Mouse (Mus musculus): Measurements from ENCODE around the gene Dnajc6. TPM values are rescaled to one million over a fixed set of nuclear protein-coding genes. Genes with fewer than 3 reads are reported as not detected.

The Dnajc6 gene
- polyA plus RNA-seq, 1 experiment: 109 TPM

DNA sequence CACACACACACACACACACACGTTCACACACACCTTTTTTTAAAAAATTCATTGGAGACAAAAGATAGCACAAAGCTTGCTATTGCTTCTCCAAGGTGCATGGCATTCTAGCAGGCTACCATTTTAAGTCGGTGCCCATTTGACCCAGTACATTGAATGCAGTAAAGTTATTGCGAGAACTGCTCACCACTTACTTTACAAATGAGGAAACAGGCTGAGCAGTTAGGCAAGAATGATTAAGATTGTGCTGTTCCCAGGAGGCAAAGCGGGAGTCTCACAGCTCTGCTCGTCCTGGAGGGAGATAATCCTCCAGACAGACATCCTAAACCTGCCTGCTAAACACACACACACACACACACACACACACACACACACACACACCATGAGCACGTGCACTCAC lies 4.7 kb upstream of the Dnajc6 start:
- WGBS: 91% methylated on average over 6 of the region's 6 CpGs
- no peak overlapping the region for H3K4me3 ChIP-seq (replicated peaks; ENCODE audit: insufficient read depth, low read depth, low read length)
- no peak for DNase-seq
- H3K4me1 ChIP-seq (ENCODE audit: control insufficient read depth, insufficient read depth, low read length): no peaks in the 10 kb centered on the region
- no peak for TF ChIP-seq CTCF (IDR thresholded peaks at IDR 0.05; ENCODE audit: borderline replicate concordance, insufficient read depth, low read depth, low read length)
- no peak for TF ChIP-seq POLR2A (IDR thresholded peaks at IDR 0.05; ENCODE audit: borderline replicate concordance, insufficient read depth, low read length)
- no peak overlapping the region for H3K27ac ChIP-seq (ENCODE audit: insufficient read depth, low read length)
- H3K27me3 ChIP-seq (ENCODE audit: control insufficient read depth, insufficient read depth, low read length): no peaks in the 10 kb centered on the region

DNA sequence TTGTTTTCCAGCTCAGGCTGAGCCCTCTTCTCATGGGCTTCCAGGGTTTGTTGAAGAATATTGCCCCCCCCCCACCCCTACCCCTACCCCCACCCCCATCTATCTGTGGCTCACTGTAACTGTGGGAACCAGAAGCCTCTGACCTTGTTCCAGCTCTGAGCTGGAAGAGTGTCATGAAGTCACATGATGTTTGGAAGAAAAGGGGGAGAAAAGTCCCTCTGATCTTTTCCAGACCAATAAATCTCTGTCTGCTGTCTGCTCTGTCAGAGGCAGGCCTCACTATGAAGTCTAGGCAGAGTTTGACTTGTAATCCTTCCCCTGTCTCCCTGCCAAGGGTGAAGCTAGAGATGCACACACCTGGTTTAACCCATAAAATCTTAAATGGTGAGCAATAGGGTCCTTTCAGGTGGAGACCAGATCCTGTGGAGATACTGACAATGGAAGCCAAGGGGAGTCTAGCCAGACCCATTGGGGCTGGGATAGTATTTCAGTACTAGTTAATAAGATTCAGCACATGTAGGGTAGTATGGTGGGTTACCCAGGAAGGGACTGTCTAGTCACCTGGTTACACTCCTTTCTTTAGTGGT lies 2.7 kb upstream of the Dnajc6 start:
- no peak for DNase-seq
- no peak overlapping the region for H3K4me3 ChIP-seq (replicated peaks; ENCODE audit: insufficient read depth, low read depth, low read length)
- TF ChIP-seq CTCF (IDR thresholded peaks at IDR 0.05; ENCODE audit: borderline replicate concordance, insufficient read depth, low read depth, low read length) (no peak), POLR2A (IDR thresholded peaks at IDR 0.05; ENCODE audit: borderline replicate concordance, insufficient read depth, low read length) (no peak)

DNA sequence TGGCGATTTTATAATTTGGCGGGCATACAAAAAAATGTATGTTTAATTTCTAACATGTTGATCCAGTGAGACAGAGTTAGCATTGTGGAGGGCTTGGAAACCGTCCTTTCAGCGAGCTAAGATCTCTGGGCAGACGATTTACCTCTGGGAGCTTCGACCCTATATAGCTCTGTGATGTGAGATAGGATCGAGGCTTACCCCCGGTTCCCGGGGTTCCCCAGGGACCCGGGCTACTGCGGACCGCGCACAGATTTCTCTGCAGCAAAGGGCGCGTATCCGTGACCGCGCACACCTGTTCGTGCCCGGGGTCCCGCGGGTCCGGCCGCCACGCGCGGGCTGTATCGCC lies 287 bp upstream of the Dnajc6 start:
- DNase-seq: no peak
- Histone ChIP-seq H3K4me3 (replicated peaks; ENCODE audit: insufficient read depth, low read depth, low read length) (peak overlapping the region; percentile 93), H3K27me3 (ENCODE audit: control insufficient read depth, insufficient read depth, low read length) (no peaks in the 10 kb centered on the region), H3K27ac (ENCODE audit: insufficient read depth, low read length) (no peak overlapping the region), H3K4me1 (ENCODE audit: control insufficient read depth, insufficient read depth, low read length) (peaks cover 5% of the 10 kb centered on the region; the same call in 1 of the 2 replicates)
- TF ChIP-seq POLR2A (IDR thresholded peaks at IDR 0.05; ENCODE audit: borderline replicate concordance, insufficient read depth, low read length) (no peak), CTCF (IDR thresholded peaks at IDR 0.05; ENCODE audit: borderline replicate concordance, insufficient read depth, low read depth, low read length) (no peak)
- WGBS: 4% methylated on average over 28 of the region's 28 CpGs

More for the DNA sequence above, 2.7 kb upstream of the Dnajc6 start:
- Histone ChIP-seq H3K27ac (ENCODE audit: insufficient read depth, low read length) (no peak overlapping the region), H3K27me3 (ENCODE audit: control insufficient read depth, insufficient read depth, low read length) (no peaks in the 10 kb centered on the region), H3K4me1 (ENCODE audit: control insufficient read depth, insufficient read depth, low read length) (peaks cover 5% of the 10 kb centered on the region; the same call in 1 of the 2 replicates)

DNA sequence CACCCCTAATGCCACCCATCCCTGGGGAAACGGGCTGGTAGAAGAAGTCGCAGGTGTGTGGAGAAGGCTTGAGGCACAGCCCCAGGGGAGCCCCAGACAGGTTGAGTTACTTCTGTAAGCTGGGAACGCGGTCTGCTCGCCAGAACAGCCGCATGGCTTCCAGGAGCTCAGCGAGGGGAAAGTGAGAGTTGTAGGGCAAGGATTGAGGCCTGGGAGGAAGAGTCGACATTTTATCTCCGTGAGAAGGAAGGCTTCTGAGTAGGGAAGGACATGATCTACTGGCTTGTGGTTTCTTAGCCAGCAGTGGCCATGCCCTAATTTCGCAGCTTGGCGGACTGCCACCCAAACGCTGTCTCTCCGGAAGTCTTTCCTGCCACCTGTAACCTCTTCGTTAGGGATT lies 888 bp downstream of the Dnajc6 start:
- Histone ChIP-seq H3K27me3 (ENCODE audit: control insufficient read depth, insufficient read depth, low read length) (no peaks in the 10 kb centered on the region), H3K4me1 (ENCODE audit: control insufficient read depth, insufficient read depth, low read length) (peaks cover 5% of the 10 kb centered on the region; the same call in 1 of the 2 replicates), H3K4me3 (replicated peaks; ENCODE audit: insufficient read depth, low read depth, low read length) (peak overlapping the region; percentile 93), H3K27ac (ENCODE audit: insufficient read depth, low read length) (no peak overlapping the region)
- TF ChIP-seq CTCF (IDR thresholded peaks at IDR 0.05; ENCODE audit: borderline replicate concordance, insufficient read depth, low read depth, low read length): no peak
- no peak for TF ChIP-seq POLR2A (IDR thresholded peaks at IDR 0.05; ENCODE audit: borderline replicate concordance, insufficient read depth, low read length)
- WGBS: 4% methylated on average over 14 of the region's 14 CpGs
- peak; percentile 50 to 54 for DNase-seq

DNA sequence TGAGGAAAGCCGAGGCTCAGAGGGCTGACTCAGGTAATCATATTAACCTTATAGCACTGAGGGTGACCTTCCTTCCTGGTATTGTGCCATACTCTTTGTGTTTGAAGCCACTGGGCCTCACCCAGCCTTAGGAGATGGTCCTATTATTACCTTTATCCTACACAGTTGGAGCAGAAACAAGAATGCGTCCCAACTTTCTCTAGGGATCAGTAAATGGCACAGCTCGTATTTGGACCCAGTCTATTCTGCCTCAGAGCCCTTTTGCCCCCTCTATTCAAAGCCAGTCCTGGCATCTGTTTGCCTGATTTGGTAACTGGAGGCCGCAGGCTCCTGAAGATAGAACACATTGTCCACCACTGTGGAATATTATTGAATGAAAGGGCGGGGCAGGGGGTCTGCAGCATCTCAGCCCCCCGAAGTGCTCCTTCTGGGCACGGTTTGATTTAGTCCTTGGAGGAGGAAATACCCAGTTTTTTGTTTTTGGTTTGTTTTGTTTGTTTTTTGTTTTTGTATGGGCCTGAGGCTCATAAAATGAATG lies 8.1 kb downstream of the Dnajc6 start:
- no peak for DNase-seq
- Histone ChIP-seq H3K4me3 (replicated peaks; ENCODE audit: insufficient read depth, low read depth, low read length) (no peak overlapping the region), H3K27me3 (ENCODE audit: control insufficient read depth, insufficient read depth, low read length) (no peaks in the 10 kb centered on the region), H3K4me1 (ENCODE audit: control insufficient read depth, insufficient read depth, low read length) (no peaks in the 10 kb centered on the region), H3K27ac (ENCODE audit: insufficient read depth, low read length) (no peak overlapping the region)
- 68% methylated on average over 7 of the region's 7 CpGs for WGBS
- TF ChIP-seq CTCF (IDR thresholded peaks at IDR 0.05; ENCODE audit: borderline replicate concordance, insufficient read depth, low read depth, low read length): no peak
- no peak for TF ChIP-seq POLR2A (IDR thresholded peaks at IDR 0.05; ENCODE audit: borderline replicate concordance, insufficient read depth, low read length)

DNA sequence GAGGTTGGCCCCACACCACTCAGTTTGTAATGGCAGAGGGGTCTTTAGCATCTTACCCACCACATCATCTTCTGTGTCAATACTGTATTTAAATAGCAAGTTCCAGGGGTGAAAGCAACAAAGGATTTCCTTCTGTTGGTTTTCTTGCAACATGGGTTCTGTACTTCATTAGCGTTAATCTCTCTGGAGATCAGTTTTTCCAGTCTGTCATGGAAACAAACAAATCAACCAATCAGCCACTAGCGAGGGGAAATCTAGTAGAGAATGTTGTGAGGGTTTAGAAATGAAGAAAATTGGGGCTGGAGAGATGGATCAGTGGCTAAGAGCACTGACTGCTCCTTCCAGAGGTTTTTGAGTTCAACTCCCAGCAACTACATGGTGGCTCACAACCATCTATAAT lies 9.5 kb downstream of the Dnajc6 start:
- no peak for TF ChIP-seq POLR2A (IDR thresholded peaks at IDR 0.05; ENCODE audit: borderline replicate concordance, insufficient read depth, low read length)
- TF ChIP-seq CTCF (IDR thresholded peaks at IDR 0.05; ENCODE audit: borderline replicate concordance, insufficient read depth, low read depth, low read length): no peak
- no peak for DNase-seq
- Histone ChIP-seq H3K27me3 (ENCODE audit: control insufficient read depth, insufficient read depth, low read length) (no peaks in the 10 kb centered on the region), H3K27ac (ENCODE audit: insufficient read depth, low read length) (no peak overlapping the region), H3K4me1 (ENCODE audit: control insufficient read depth, insufficient read depth, low read length) (0 out of 2 replicates have a peak, but pooled peaks cover under 1% of the 10 kb centered on the region), H3K4me3 (replicated peaks; ENCODE audit: insufficient read depth, low read depth, low read length) (no peak overlapping the region)
- 77% methylated on average over 2 of the region's 2 CpGs for WGBS

DNA sequence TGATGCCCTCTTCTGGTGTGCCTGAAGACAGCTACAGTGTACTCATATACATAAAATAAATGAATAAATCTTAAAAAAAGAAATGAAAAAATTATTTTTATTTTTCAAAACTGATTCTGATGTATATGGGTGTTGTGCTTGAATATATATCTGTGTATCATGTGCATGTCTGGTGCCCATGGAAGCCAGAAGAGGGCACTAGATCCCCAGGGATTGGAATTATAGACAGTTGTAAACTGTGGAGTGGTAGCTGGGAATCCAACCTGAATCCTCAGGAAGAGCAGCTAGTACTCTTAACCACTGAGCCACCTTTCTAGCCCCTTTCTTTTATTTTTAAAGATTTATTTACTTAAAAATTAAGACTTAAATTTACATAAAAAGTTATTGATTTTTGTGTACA lies 9.9 kb downstream of the Dnajc6 start:
- no peak for DNase-seq
- Histone ChIP-seq H3K27me3 (ENCODE audit: control insufficient read depth, insufficient read depth, low read length) (no peaks in the 10 kb centered on the region), H3K4me1 (ENCODE audit: control insufficient read depth, insufficient read depth, low read length) (0 out of 2 replicates have a peak, but pooled peaks cover 2% of the 10 kb centered on the region), H3K4me3 (replicated peaks; ENCODE audit: insufficient read depth, low read depth, low read length) (no peak overlapping the region), H3K27ac (ENCODE audit: insufficient read depth, low read length) (no peak overlapping the region)
- TF ChIP-seq POLR2A (IDR thresholded peaks at IDR 0.05; ENCODE audit: borderline replicate concordance, insufficient read depth, low read length) (no peak), CTCF (IDR thresholded peaks at IDR 0.05; ENCODE audit: borderline replicate concordance, insufficient read depth, low read depth, low read length) (no peak)

Measured in cerebellum, adult 2 months (tissue).